Mouse (Mus musculus): ENCODE measurements at regions not wholly inside any gene's neighbourhood (a gene's known extent, or its start where the extent isn't known, plus 50 kb on each side); places are given as distances from the start of the nearest gene placed in this dataset.

GRCm38 (mm10) chr7:121329274-121329673, 62.4 kb upstream of the Hs3st2 start:
- Histone ChIP-seq H3K9me3 (ENCODE audit: control insufficient read depth, low read length) (no peaks in the 10 kb centered on the region), H3K9ac (ENCODE audit: low read depth, low read length) (no peak overlapping the region), H3K27ac (ENCODE audit: low read depth, low read length) (no peak overlapping the region), H3K4me1 (ENCODE audit: control insufficient read depth, insufficient read depth, low read depth, low read length) (no peaks in the 10 kb centered on the region), H3K4me2 (ENCODE audit: low read length) (no peak overlapping the region), H3K4me3 (ENCODE audit: low read length) (no peak overlapping the region), H3K27me3 (replicated peaks; ENCODE audit: control insufficient read depth, insufficient read depth, low read length) (no peaks in the 10 kb centered on the region), H3K36me3 (ENCODE audit: control insufficient read depth, insufficient read depth, low read length) (no peaks in the 10 kb centered on the region)
- 90% methylated on average over 7 of the region's 7 CpGs for WGBS
- ATAC-seq = no peak

- Histone ChIP-seq H3K4me2 (ENCODE audit: low read length) (no peak overlapping the region), H3K36me3 (ENCODE audit: control insufficient read depth, insufficient read depth, low read length) (no peaks in the 10 kb centered on the region), H3K4me3 (ENCODE audit: low read length) (no peak overlapping the region), H3K27me3 (replicated peaks; ENCODE audit: control insufficient read depth, insufficient read depth, low read length) (no peaks in the 10 kb centered on the region), H3K4me1 (ENCODE audit: control insufficient read depth, insufficient read depth, low read depth, low read length) (no peaks in the 10 kb centered on the region), H3K27ac (ENCODE audit: low read depth, low read length) (no peak overlapping the region), H3K9ac (ENCODE audit: low read depth, low read length) (no peak overlapping the region), H3K9me3 (ENCODE audit: control insufficient read depth, low read length) (no peaks in the 10 kb centered on the region)
- 77% methylated on average over 2 of the region's 2 CpGs for WGBS
- ATAC-seq = no peak
Measured at GRCm38 (mm10) chr7:121332532-121332931, 59.1 kb upstream of the Hs3st2 start.

- Histone ChIP-seq H3K4me2 (ENCODE audit: low read length) (no peak overlapping the region), H3K27me3 (replicated peaks; ENCODE audit: control insufficient read depth, insufficient read depth, low read length) (no peaks in the 10 kb centered on the region), H3K9ac (ENCODE audit: low read depth, low read length) (no peak overlapping the region), H3K9me3 (ENCODE audit: control insufficient read depth, low read length) (no peaks in the 10 kb centered on the region), H3K4me1 (ENCODE audit: control insufficient read depth, insufficient read depth, low read depth, low read length) (no peaks in the 10 kb centered on the region), H3K27ac (ENCODE audit: low read depth, low read length) (no peak overlapping the region), H3K4me3 (ENCODE audit: low read length) (no peak overlapping the region), H3K36me3 (ENCODE audit: control insufficient read depth, insufficient read depth, low read length) (no peaks in the 10 kb centered on the region)
- WGBS = 80% methylated on average over 9 of the region's 9 CpGs
- no peak for ATAC-seq
Measured at GRCm38 (mm10) chr7:121335390-121336109, 56.1 kb upstream of the Hs3st2 start.

GRCm38 (mm10) chr7:121339942-121340341, 51.7 kb upstream of the Hs3st2 start:
- H3K9me3 ChIP-seq (ENCODE audit: control insufficient read depth, low read length) = no peaks in the 10 kb centered on the region
- no peaks in the 10 kb centered on the region for H3K36me3 ChIP-seq (ENCODE audit: control insufficient read depth, insufficient read depth, low read length)
- no peaks in the 10 kb centered on the region for H3K27me3 ChIP-seq (replicated peaks; ENCODE audit: control insufficient read depth, insufficient read depth, low read length)
- no peak overlapping the region for H3K9ac ChIP-seq (ENCODE audit: low read depth, low read length)
- no peaks in the 10 kb centered on the region for H3K4me1 ChIP-seq (ENCODE audit: control insufficient read depth, insufficient read depth, low read depth, low read length)
- H3K27ac ChIP-seq (ENCODE audit: low read depth, low read length) = no peak overlapping the region
- no peak for ATAC-seq
- 43% methylated on average over 3 of the region's 3 CpGs for WGBS
- H3K4me3 ChIP-seq (ENCODE audit: low read length) = no peak overlapping the region
- no peak overlapping the region for H3K4me2 ChIP-seq (ENCODE audit: low read length)
